Mouse (Mus musculus): ENCODE data around the gene Tbc1d2b. TPM values are rescaled to one million over a fixed set of nuclear protein-coding genes. Genes with fewer than 3 reads are reported as not detected.

Gene Tbc1d2b
- polyA plus RNA-seq, 2 experiments, result 20.0 to 25.5 TPM

- WGBS, result 84% methylated on average over 5 of the region's 5 CpGs
- Histone ChIP-seq H3K9me3 (ENCODE audit: control insufficient read depth, low read length) (no peaks in the 10 kb centered on the region), H3K4me3 (replicated peaks; ENCODE audit: low read length) (no peak overlapping the region), H3K4me2 (replicated peaks; ENCODE audit: low read depth, low read length, severe bottlenecking) (no peak overlapping the region), H3K9ac (ENCODE audit: low read depth, low read length, severe bottlenecking) (no peak overlapping the region), H3K27me3 (ENCODE audit: control insufficient read depth, insufficient read depth, low read length) (no peaks in the 10 kb centered on the region), H3K4me1 (ENCODE audit: control insufficient read depth, insufficient read depth, low read length) (no peaks in the 10 kb centered on the region), H3K27ac (replicated peaks; ENCODE audit: low read depth, low read length) (no peak overlapping the region), H3K36me3 (ENCODE audit: control insufficient read depth, insufficient read depth, low read length) (peaks cover 77% of the 10 kb centered on the region)
- DNase-seq (ENCODE audit: low spot score) (no peak), ATAC-seq (ENCODE audit: low FRiP score, low read depth) (no peak)
- TF ChIP-seq POLR2A (IDR thresholded peaks at IDR 0.05; ENCODE audit: borderline replicate concordance, extremely low read depth, insufficient read depth, insufficient read length), result no peak
Observed at GRCm38 (mm10) chr9:90189391-90189790, 81.2 kb downstream of the Tbc1d2b start.

- no peaks in the 10 kb centered on the region for H3K4me1 ChIP-seq (ENCODE audit: control insufficient read depth, insufficient read depth, low read length)
- no peak overlapping the region for H3K27ac ChIP-seq (replicated peaks; ENCODE audit: low read depth, low read length)
- H3K9ac ChIP-seq (ENCODE audit: low read depth, low read length, severe bottlenecking), result no peak overlapping the region
- 95% methylated on average over 4 of the region's 4 CpGs for WGBS
- DNase-seq (ENCODE audit: low spot score) (no peak), ATAC-seq (ENCODE audit: low FRiP score, low read depth) (no peak)
- no peak overlapping the region for H3K4me2 ChIP-seq (replicated peaks; ENCODE audit: low read depth, low read length, severe bottlenecking)
- H3K27me3 ChIP-seq (ENCODE audit: control insufficient read depth, insufficient read depth, low read length), result no peaks in the 10 kb centered on the region
- H3K9me3 ChIP-seq (ENCODE audit: control insufficient read depth, low read length), result no peaks in the 10 kb centered on the region
- peaks cover 73% of the 10 kb centered on the region for H3K36me3 ChIP-seq (ENCODE audit: control insufficient read depth, insufficient read depth, low read length)
- no peak for TF ChIP-seq POLR2A (IDR thresholded peaks at IDR 0.05; ENCODE audit: borderline replicate concordance, extremely low read depth, insufficient read depth, insufficient read length)
- no peak overlapping the region for H3K4me3 ChIP-seq (replicated peaks; ENCODE audit: low read length)
Observed at GRCm38 (mm10) chr9:90188893-90189292, 81.7 kb downstream of the Tbc1d2b start.

GRCm38 (mm10) chr9:90185356-90185910, 85.2 kb downstream of the Tbc1d2b start:
- H3K36me3 ChIP-seq (ENCODE audit: control insufficient read depth, insufficient read depth, low read length), result peaks cover 39% of the 10 kb centered on the region

GRCm38 (mm10) chr9:90184116-90184515, 86.5 kb downstream of the Tbc1d2b start:
- DNase-seq (ENCODE audit: low spot score), result no peak
- Histone ChIP-seq H3K4me1 (ENCODE audit: control insufficient read depth, insufficient read depth, low read length) (no peaks in the 10 kb centered on the region; the same call in 1 of the 2 replicates), H3K27me3 (ENCODE audit: control insufficient read depth, insufficient read depth, low read length) (no peaks in the 10 kb centered on the region), H3K36me3 (ENCODE audit: control insufficient read depth, insufficient read depth, low read length) (peaks cover 37% of the 10 kb centered on the region), H3K9ac (ENCODE audit: low read depth, low read length, severe bottlenecking) (no peak overlapping the region), H3K27ac (replicated peaks; ENCODE audit: low read depth, low read length) (no peak overlapping the region), H3K4me2 (replicated peaks; ENCODE audit: low read depth, low read length, severe bottlenecking) (no peak overlapping the region), H3K9me3 (ENCODE audit: control insufficient read depth, low read length) (no peaks in the 10 kb centered on the region), H3K4me3 (replicated peaks; ENCODE audit: low read length) (no peak overlapping the region)
- TF ChIP-seq POLR2A (IDR thresholded peaks at IDR 0.05; ENCODE audit: borderline replicate concordance, extremely low read depth, insufficient read depth, insufficient read length), result no peak
- WGBS, result 57% methylated on average over 8 of the region's 8 CpGs
- peak; percentile 56 for ATAC-seq (ENCODE audit: low FRiP score, low read depth)

More at GRCm38 (mm10) chr9:90185356-90185910, 85.2 kb downstream of the Tbc1d2b start:
- ATAC-seq (ENCODE audit: low FRiP score, low read depth) (no peak), DNase-seq (ENCODE audit: low spot score) (no peak)
- Histone ChIP-seq H3K9me3 (ENCODE audit: control insufficient read depth, low read length) (no peaks in the 10 kb centered on the region), H3K4me1 (ENCODE audit: control insufficient read depth, insufficient read depth, low read length) (no peaks in the 10 kb centered on the region; the same call in 1 of the 2 replicates), H3K4me3 (replicated peaks; ENCODE audit: low read length) (no peak overlapping the region), H3K27ac (replicated peaks; ENCODE audit: low read depth, low read length) (no peak overlapping the region), H3K9ac (ENCODE audit: low read depth, low read length, severe bottlenecking) (no peak overlapping the region), H3K4me2 (replicated peaks; ENCODE audit: low read depth, low read length, severe bottlenecking) (no peak overlapping the region), H3K27me3 (ENCODE audit: control insufficient read depth, insufficient read depth, low read length) (no peaks in the 10 kb centered on the region)
- TF ChIP-seq POLR2A (IDR thresholded peaks at IDR 0.05; ENCODE audit: borderline replicate concordance, extremely low read depth, insufficient read depth, insufficient read length), result no peak
- WGBS, result 84% methylated on average over 8 of the region's 8 CpGs

- TF ChIP-seq POLR2A (IDR thresholded peaks at IDR 0.05; ENCODE audit: borderline replicate concordance, extremely low read depth, insufficient read depth, insufficient read length), result no peak
- no peaks in the 10 kb centered on the region for H3K27me3 ChIP-seq (ENCODE audit: control insufficient read depth, insufficient read depth, low read length)
- no peak overlapping the region for H3K9ac ChIP-seq (ENCODE audit: low read depth, low read length, severe bottlenecking)
- no peak overlapping the region for H3K4me3 ChIP-seq (replicated peaks; ENCODE audit: low read length)
- no peak overlapping the region for H3K4me2 ChIP-seq (replicated peaks; ENCODE audit: low read depth, low read length, severe bottlenecking)
- DNase-seq (ENCODE audit: low spot score) (no peak), ATAC-seq (ENCODE audit: low FRiP score, low read depth) (no peak)
- peaks cover 39% of the 10 kb centered on the region for H3K36me3 ChIP-seq (ENCODE audit: control insufficient read depth, insufficient read depth, low read length)
- no peak overlapping the region for H3K27ac ChIP-seq (replicated peaks; ENCODE audit: low read depth, low read length)
- H3K9me3 ChIP-seq (ENCODE audit: control insufficient read depth, low read length), result no peaks in the 10 kb centered on the region
- 77% methylated on average over 3 of the region's 3 CpGs for WGBS
- H3K4me1 ChIP-seq (ENCODE audit: control insufficient read depth, insufficient read depth, low read length), result no peaks in the 10 kb centered on the region; the same call in 1 of the 2 replicates
Observed at GRCm38 (mm10) chr9:90183550-90183949, 87.1 kb downstream of the Tbc1d2b start.

Data from limb, embryonic 14.5 days (tissue).